Mouse (Mus musculus): ENCODE data around the gene Asic5. TPM values are rescaled to one million over a fixed set of nuclear protein-coding genes. Genes with fewer than 3 reads are reported as not detected.
A peak's percentile ranks its signal among the peaks of the same experiment; 100 is the strongest.

The Asic5 gene
- total RNA-seq, 2 experiments from 2014 or later, result not detected

DNA sequence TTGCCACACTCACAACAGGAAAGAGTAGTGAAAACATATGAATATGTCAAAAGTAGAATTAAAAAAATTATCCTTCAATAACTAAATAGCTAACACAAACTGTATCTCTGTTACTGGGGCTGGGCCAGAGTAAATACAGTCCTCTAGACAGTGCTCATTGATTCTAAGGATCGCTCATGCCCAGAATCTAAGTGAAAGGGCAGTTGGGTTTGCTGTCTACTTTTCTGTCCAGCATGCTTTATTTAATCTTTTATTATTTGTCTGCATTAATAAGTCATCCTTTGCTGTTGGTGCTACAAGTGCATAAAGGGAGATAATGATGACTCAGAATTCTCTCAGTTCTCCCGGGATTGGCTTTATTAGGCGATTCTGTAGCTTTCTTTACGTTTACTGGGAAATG, 13.3 kb downstream of the Asic5 start:
- DNase-seq, result no peak
- intact Hi-C loops (cut with DNase I), result loop anchor here (5.0 kb wide), 2 partner anchors 337 to 357 kb away; no protein-coding TSS in a partner anchor

DNA sequence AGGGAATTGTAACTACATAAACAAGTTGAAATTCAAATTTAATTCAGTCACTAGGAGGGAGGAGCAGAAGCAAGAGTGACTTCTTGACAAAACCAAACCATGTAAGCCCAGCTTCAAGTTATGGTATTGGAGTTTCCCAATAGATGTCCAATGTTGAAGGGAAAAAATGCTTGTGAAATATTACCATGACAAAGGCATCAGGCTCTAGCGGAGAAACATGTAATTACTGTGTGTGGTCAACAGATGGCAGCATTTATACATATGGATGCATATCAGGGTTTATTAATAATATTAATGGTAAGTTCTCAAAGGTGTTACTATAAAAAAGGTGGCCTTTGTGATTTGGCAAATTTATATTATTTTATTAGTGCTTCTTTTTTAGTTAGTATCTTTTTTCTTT, 13.9 kb downstream of the Asic5 start:
- peak in 1 of 2 experiments; percentile 41 for DNase-seq

DNA sequence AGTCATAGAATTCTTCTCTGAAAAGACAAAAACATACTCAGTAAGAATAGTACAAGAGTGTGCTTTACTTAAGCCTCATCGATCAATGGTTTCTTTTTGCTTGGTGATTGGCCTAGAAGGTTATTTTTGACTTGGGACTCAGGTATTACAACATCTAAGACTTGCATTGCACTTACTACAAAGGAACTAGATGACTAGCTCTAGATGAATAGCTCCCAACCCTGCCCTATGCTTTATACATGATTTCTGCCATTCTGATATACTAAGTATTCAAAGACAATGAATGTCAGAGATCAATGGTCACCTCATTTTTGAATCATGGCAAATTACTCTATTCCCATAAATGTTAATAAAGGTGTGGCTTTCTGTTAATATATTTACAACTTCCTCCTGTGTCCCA, 24.9 kb downstream of the Asic5 start:
- intact Hi-C loops (cut with DNase I), result no loop called here
- no peak for DNase-seq

More for the DNA sequence above, 13.9 kb downstream of the Asic5 start:
- intact Hi-C loops (cut with DNase I), result loop anchor here (5.0 kb wide), 2 partner anchors 336 to 356 kb away; no protein-coding TSS in a partner anchor

DNA sequence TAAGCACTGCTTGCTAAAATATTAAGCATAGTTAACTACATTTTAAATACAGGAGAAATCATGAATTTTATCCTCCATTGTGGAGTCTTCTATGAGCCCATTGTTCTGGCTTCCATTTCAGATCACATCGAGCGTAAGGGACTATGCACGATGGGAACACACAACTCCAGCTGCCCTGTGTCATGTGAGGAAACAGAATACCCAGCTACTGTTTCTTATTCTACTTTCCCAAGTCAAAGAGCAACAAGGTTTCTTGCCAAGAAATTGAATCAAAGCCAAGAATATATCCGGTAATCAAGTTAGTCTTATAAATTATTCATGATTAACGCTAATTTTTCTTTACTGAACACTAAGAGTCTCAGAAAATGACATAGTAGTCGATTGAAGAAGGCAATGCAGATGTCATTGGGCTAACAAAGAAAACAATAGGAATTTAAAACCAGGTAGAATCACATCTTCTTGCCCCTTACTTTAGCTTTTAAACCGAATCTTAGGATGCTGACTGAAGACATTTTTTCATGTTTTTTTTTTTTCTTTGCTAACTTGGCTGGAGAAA, 32.1 kb downstream of the Asic5 start:
- intact Hi-C loops (cut with DNase I), result no loop called here
- DNase-seq, result no peak

DNA sequence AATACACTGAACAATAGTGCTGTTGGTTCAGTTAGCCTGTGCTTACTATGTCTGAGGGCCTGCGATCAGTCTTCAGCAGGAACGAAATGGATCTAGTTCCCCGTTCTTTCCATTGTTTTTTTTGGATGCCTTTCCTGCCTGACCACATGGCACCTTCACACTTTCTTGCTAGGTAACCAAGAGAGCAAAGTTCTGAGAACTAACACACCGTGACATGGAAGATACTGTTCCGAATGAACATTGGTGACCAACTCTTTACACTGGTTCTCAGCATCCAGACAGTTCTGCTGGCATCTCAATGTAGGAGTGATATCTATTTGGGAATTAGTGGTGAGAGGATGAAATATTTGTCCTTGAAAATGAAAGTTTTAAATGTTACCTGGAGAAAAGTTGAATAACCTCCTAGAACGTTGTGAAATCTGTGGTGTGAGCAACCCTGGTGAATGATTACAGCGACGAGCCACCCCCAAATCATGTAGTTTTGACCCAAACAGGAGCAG, 40.4 kb downstream of the Asic5 start:
- intact Hi-C loops (cut with DNase I), result no loop called here
- DNase-seq, result no peak

DNA sequence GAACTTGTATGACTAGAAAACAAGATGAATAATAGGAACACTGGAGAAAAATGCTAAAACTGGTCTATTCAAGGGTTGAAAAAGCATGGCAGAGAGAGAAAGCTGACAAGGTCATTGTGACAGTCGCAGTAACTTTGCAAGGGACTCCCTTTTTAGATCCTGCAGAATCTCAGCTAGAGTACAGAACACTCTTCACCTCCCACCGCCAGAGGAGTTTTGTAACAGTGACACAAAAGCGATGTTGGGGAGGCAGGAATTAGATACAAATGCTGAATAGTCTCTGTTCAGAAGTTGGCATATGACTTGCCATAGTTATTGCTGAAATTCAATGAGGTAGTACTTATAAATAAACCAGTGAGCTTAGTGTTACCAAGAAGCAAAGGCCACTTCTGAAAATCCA, 41.0 kb downstream of the Asic5 start:
- no peak for DNase-seq
- intact Hi-C loops (cut with DNase I), result no loop called here

DNA sequence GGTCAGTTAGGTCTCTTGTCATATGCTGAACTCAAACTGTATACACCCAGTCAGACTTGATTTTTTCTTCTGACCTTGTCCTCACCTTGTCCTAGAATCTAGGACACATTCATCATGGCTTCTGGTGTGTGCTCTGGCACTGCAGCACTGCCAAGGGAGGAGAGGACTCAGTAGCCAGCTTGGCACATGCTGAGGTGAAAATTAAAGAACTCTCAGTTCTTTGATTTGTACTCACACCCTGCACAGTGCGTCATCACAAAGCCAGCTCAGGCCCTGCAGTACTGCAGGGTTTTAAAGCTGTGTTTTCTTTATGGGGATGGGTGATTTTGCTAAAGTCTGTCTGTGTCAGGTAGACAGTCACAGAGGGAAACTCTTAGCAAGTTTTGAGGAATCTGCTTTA, 45.2 kb downstream of the Asic5 start:
- intact Hi-C loops (cut with DNase I), result loop anchor here (5.0 kb wide), 2 partner anchors 35 to 95 kb away; partner anchors contain the start of gene Ctso
- no peak for DNase-seq

DNA sequence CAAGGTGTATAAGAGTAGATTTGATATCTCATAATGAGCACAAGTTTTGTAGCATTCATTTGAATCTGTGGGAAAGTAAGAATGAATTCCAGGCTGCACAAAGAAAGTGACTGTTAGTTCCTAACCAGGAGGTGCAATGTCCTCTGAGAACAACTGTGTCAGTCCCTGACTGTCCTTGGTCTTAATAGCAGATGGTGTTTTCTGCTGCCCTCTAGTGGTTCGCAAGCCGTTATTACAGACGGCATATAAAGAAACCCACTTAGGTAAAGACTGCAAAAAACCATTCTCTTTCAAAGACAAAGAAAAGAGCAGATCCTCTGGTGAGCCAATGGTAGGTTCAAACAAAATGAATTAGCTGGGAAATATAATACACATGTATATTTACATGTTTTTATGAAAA, 47.1 kb downstream of the Asic5 start:
- intact Hi-C loops (cut with DNase I), result loop anchor here (5.0 kb wide), 2 partner anchors 37 to 97 kb away; partner anchors contain the start of gene Ctso
- DNase-seq, result peak; percentile 9 to 55

DNA sequence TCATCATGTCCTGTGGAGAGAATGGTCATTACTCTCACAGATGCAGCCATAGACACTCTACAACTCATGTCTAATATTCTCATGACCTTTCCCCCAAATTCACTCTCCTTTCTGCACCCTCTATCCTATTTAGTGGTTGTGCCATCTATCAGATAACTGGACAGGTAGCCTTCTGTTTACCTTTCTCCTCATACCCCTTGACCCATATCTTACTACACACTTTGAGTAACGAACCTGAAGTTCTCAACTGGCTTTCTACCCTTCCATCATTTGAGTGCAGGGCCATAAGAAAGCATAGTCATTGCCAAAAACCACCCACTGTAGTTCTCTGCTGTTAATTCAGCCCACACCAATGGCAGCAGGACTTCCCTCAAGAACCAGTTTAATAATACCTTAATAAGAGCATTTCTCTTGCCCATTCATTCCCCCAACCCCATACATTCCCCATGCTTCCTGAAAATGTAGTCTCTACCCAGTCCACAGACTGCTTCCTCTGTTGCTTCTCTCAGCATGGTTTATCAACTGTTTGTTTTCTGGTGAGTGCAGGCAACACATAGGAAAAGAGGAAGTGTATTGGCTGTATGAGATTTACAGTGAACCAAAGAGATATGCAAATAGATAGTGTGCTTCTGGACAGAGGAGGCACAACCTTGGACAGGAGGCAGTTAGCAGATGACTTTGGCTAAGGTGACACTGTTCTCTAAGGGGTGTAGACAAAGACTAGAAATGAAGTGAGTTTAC, 48.1 kb downstream of the Asic5 start:
- no peak for DNase-seq
- intact Hi-C loops (cut with DNase I), result loop anchor here (10.0 kb wide), 1 partner anchor 825 kb away; no protein-coding TSS in a partner anchor

DNA sequence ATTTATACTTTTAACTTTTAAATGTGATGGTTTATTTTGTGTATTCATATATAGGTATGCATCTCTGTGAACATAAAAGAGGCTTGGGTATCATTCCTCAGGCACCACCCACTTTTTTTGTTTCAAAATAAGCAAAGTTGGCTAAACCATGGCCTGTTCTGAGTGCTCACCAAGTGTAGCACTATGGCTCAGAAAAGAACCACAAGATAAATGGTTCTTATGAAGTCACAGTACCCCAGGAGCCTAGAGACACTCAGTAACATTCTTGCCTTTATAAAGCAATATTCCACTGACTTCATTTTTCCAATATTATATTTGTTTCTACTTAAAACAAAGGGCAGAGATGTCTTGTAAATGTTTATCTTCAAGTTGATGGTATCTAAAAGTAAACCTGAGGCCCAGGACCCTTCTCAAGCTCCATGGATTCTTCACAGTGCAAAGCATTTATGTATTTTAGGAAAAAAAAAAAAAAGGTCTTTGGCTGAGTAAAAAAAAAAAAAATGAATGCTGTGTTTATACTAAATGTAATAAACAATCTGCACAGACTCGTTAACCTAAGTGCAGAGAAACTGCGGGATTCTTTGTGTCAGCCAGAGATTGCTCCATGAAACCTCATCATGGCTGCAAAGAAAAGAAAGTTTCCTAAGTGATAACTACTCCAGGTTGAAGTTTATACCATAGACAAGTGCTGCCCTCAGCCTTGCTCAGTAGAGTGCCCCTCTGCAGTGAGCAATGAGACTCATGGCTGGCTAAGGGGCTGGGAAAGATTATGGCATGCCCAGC, 54.4 kb downstream of the Asic5 start:
- no peak for DNase-seq
- intact Hi-C loops (cut with DNase I), result loop anchor here (10.0 kb wide), 1 partner anchor 818 kb away; no protein-coding TSS in a partner anchor

DNA sequence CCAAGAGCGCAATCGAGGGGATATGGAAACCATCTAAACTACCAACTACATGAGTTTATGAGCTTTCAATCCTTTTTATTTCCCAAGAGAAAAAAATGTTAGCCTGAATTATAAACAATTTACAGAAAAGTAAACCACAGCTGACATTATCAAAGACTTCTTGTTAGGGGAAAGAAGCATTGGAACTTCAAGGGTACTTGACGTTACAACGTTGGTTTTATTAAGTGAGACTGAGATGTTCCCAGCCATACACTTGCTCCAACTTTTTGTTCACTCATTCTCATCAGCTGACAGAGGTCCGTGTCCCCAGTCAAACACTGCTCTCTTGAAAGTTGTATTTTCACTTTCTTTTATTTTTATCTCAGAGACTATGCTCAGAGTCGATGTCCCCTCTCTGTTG, 61.6 kb downstream of the Asic5 start:
- DNase-seq, result no peak
- intact Hi-C loops (cut with DNase I), result loop anchor here (10.0 kb wide), 1 partner anchor 171 kb away; no protein-coding TSS in a partner anchor

DNA sequence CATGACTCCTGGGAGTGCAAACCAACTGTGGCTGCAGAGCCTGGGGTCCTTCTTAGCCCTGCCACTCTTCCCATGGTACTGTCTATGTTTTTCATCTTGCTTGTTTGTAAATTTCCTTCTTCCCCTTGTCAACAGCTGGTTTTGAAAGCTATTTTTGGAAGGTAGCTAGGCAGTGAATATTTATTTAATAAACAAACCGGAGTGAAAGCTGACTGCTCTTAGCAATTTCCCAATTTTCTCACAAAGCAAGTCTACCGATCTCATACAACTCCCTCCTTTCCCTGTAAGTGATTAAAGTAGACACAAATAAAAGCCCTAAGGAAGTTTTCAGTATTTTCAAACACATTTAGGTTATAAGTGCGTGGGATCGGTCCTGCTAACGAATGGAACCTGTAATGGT, 62.8 kb downstream of the Asic5 start:
- intact Hi-C loops (cut with DNase I), result loop anchor here (5.0 to 10.0 kb wide), 2 partner anchors 170 to 307 kb away; no protein-coding TSS in a partner anchor
- no peak for DNase-seq

DNA sequence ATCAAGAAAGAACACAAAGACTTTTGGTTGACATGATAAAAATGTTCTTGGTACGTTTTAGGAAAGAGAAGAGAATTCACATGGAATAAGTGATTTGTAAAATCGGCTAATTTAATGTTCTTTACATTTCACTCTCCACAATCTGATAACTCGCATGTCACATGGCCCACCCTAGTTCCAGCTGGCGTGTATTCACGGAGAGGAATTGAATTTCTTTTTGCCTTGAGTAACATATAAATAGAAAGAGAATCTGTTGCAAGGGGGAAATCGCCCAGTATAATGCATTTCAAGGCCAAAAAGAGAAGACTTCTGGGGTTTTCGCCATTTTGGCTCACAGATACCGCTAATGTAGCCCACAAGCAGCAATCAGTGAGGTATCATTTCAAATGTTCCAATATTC, 64.0 kb downstream of the Asic5 start:
- intact Hi-C loops (cut with DNase I), result loop anchor here (5.0 to 10.0 kb wide), 2 partner anchors 169 to 306 kb away; no protein-coding TSS in a partner anchor
- no peak for DNase-seq

DNA sequence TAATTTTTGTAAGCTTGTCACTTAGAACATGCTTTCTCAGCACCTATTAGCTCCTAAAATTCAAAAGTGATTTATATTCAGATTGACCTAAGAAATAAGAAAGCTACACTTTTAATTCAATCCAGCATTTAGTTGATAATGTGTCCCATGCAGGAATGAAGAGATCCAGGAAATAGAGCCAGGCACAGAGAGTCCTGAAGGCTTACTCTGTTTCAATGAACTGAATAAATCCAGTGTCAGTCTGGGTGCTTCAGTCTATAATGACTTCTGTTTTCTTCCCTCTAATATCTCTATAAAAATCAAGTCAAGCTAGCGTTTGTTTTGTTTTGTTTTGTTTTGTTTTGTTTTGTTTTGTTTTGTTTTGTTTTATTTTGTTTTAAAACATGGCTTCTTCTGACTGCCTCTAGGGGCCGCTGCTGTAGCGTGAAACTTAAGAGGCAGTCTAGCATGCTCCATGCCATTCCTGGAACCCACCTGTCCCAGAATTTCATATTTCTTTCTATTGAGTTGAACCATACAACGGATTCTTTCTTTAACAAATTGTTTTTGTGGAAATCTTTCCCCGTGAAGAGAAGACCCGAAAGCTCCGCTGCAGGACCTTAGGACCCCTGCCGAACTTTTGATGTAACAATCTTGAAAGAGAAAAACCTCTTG, 65.1 kb downstream of the Asic5 start:
- intact Hi-C loops (cut with DNase I), result loop anchor here (1.0 to 10.0 kb wide), 3 partner anchors 168 to 305 kb away; no protein-coding TSS in a partner anchor
- peak; percentile 61 to 72 for DNase-seq

DNA sequence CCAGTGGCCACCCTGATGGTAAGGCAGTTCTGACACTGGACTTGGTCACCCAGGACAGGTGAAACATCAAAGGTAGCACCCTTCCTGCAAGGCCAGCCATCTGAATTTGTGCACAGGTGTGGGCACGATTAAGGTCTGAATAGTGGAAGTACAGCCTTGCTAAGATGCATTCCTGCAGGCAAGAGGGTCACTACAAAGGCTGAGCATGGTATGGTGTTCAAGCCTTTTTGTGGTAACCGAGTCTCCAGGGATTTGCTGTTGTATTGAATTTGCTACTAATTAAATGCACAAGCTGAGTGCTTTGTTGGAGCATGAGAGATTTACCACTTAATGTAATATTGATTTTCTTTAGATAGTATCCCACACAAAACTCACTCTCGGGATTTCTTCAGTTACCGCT, 66.0 kb downstream of the Asic5 start:
- no peak for DNase-seq
- intact Hi-C loops (cut with DNase I), result loop anchor here (5.0 to 10.0 kb wide), 2 partner anchors 167 to 304 kb away; no protein-coding TSS in a partner anchor

DNA sequence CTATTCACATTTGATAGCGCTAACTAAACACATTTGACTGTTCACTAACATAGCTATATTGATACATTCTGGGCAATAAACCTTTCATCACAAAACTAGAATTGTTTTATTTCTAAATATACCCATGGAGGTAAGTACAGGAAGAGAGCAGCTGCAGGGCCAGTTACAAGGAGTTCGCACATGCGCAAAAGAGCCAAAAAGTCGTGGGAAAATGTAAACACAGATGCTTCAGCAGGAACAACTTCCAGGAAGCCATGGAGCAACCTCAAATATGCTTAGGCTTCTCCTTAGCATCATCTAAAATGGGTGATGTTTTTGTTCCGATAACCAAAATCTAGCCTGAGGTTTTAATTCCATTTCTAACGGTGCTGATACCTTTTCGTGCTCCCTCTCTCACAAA, 66.6 kb downstream of the Asic5 start:
- intact Hi-C loops (cut with DNase I), result loop anchor here (5.0 to 10.0 kb wide), 2 partner anchors 166 to 304 kb away; no protein-coding TSS in a partner anchor
- no peak for DNase-seq

DNA sequence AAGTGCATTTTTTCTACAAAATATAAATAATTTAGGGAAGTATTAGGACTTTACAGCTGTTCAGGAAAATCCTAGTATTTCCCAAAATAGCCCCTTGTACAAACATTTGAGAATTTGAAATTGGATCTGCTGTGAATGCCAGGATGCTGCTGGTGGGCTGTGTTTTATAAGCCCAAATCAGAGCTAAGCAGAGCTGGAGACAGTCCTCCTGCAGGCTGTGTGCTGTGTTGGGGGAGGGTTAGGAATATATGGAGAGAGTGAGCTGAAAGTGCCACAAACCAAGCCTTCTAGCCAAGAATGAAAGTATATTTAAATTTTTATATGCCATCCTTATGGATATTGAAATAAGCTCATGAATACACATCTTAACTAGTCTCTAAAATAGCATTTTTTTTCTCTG, 69.4 kb downstream of the Asic5 start:
- DNase-seq, result no peak
- intact Hi-C loops (cut with DNase I), result no loop called here

DNA sequence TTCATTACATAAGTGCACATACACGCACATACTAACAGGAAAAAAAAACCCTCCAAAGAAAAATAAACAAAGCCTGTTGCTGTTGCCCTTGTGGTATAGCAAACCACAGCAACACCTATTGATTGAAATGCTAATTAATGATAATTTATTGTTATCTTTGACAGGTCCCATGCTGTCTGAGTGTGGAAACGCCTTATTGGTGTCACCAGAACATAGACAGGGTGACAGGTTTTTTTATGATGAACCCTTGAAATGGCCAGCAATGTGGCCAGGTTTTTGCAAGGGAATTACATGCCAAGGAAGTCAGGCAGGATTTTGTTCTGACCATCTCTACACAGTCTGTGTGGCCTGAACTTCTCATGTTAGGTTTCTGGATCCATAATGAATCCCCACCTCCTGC, 69.9 kb downstream of the Asic5 start:
- intact Hi-C loops (cut with DNase I), result no loop called here
- DNase-seq, result no peak

DNA sequence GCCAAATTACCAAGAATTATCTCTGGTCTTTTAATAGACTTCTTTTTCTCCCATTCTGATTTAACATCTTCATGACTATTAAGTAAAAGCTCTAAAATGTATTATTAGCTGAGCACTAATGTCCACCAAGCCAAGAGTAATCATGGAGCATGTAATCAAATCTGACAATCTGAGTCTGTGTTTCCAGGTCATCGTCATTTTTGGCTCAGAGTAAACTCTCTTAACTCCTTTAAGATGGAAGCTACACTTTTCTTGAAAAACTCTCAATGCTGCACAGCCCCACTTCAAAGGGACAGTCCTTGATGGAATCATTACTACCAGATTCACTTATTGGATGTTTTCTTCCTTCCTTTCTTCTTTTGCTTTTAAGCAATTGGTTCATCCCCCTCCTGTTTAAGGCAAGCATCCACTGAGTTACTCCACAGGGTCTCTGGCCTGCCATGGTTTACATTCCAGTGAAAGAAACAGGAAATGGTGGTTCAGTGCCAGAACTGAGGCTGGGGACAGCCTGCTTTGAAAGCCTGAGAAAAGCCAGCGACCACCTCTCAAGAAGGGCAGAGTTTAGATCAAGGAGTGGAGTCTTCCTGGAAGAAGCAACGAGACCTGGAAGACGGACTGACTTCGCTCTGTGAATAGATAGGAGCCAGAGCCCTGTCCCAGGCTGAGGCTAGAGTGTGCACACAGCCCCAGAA, 72.3 kb downstream of the Asic5 start:
- DNase-seq, result no peak
- intact Hi-C loops (cut with DNase I), result no loop called here

All from heart, postnatal 14 days (tissue).